Mouse (Mus musculus): ENCODE results near the gene Zfp511.

GRCm38 (mm10) chr7:140001086-140001740 lies 35.0 kb upstream of the Zfp511 start:
- no peak for TF ChIP-seq CTCF (IDR thresholded peaks at IDR 0.05; ENCODE audit: extremely low read depth, insufficient read depth, insufficient read length, insufficient replicate concordance)
- TF ChIP-seq POLR2A (IDR thresholded peaks at IDR 0.05; ENCODE audit: low read depth, low read length): no peak
